In genomic region chr17:15804008-15804812, GRCm38 (mm10) we compare ENCODE assay signal across 10 mouse cellular contexts. TPM values are rescaled to one million over a fixed set of nuclear protein-coding genes. Genes with fewer than 3 reads are reported as not detected.
A peak's percentile ranks its signal among the peaks of the same experiment; 100 is the strongest.
DNase-seq lines count a peak whose midpoint lies in the region; ATAC-seq lines count a peak whose summit lies in the region.
"Had no signal": no experiment of that assay in that cellular context is flagged by ENCODE, and none has a peak within 500 bp of the region (broad histone marks: within the 10 kb centered on the region; RNA-seq: fewer than 3 reads in every experiment).

No protein-coding gene starts in this region.

- peaks cover 19% of the 10 kb centered on the region for H3K36me3 ChIP-seq in midbrain, embryonic 12.5 days
- H3K36me3 ChIP-seq in midbrain, embryonic 10.5 days = peaks cover 32% of the 10 kb centered on the region
- H3K36me3 ChIP-seq in forebrain, embryonic 16.5 days (ENCODE audit: control insufficient read depth, insufficient read depth) = peaks cover 15% of the 10 kb centered on the region

- no peak overlapping the region for H3K4me3 ChIP-seq in midbrain, embryonic 12.5 days
- no peak overlapping the region for H3K4me3 ChIP-seq in midbrain, embryonic 10.5 days
- no peak overlapping the region for H3K4me3 ChIP-seq in forebrain, embryonic 16.5 days (replicated peaks; ENCODE audit: low read length)
- H3K4me3 ChIP-seq: heart, embryonic 15.5 days; neural tube, embryonic 12.5 days had no signal

- H3K9me3 ChIP-seq in midbrain, embryonic 12.5 days = no peaks in the 10 kb centered on the region
- no peaks in the 10 kb centered on the region for H3K9me3 ChIP-seq in midbrain, embryonic 10.5 days (replicated peaks)
- H3K9me3 ChIP-seq in forebrain, embryonic 16.5 days (ENCODE audit: control insufficient read depth, low read length) = no peaks in the 10 kb centered on the region
- H3K9me3 ChIP-seq: heart, embryonic 15.5 days; neural tube, embryonic 12.5 days had no signal

- H3K4me1 ChIP-seq in midbrain, embryonic 12.5 days = peaks cover 18% of the 10 kb centered on the region
- H3K4me1 ChIP-seq in midbrain, embryonic 10.5 days = peaks cover 22% of the 10 kb centered on the region
- peaks cover 14% of the 10 kb centered on the region for H3K4me1 ChIP-seq in forebrain, embryonic 16.5 days (replicated peaks; ENCODE audit: control insufficient read depth, insufficient read depth, low read length)

- WGBS in midbrain, embryonic 12.5 days = 56% methylated on average over 15 of the region's 15 CpGs
- WGBS in midbrain, embryonic 10.5 days = 56% methylated on average over 15 of the region's 15 CpGs
- 50% methylated on average over 15 of the region's 15 CpGs for WGBS in forebrain, embryonic 16.5 days

- H3K27ac ChIP-seq in midbrain, embryonic 12.5 days (replicated peaks) = no peak overlapping the region
- H3K27ac ChIP-seq in midbrain, embryonic 10.5 days (replicated peaks) = no peak overlapping the region
- H3K27ac ChIP-seq in forebrain, embryonic 16.5 days (ENCODE audit: low read length) = no peak overlapping the region
- H3K27ac ChIP-seq: heart, embryonic 15.5 days; neural tube, embryonic 12.5 days had no signal

- H3K27me3 ChIP-seq in midbrain, embryonic 12.5 days = no peaks in the 10 kb centered on the region
- no peaks in the 10 kb centered on the region for H3K27me3 ChIP-seq in midbrain, embryonic 10.5 days (ENCODE audit: low read depth, poor library complexity, severe bottlenecking)
- H3K27me3 ChIP-seq in forebrain, embryonic 16.5 days (replicated peaks; ENCODE audit: control insufficient read depth, insufficient read depth, low read length) = no peaks in the 10 kb centered on the region
- H3K27me3 ChIP-seq: heart, embryonic 15.5 days; neural tube, embryonic 12.5 days had no signal

- peak; percentile 61 for DNase-seq in embryo, embryonic 10.5 days (ENCODE audit: low spot score)
- DNase-seq in embryo, embryonic 11 days = no peak
- DNase-seq in midbrain, embryonic 10.5 days (ENCODE audit: low spot score) = no peak
- DNase-seq in lung, postnatal 36 days = peak; percentile 53
- DNase-seq in Muller cell, postnatal 12 days (ENCODE audit: inconsistent ontology term) = no peak
- no peak for DNase-seq in right cerebral cortex, postnatal 36 days (ENCODE audit: low spot score in 2 of 2)

- peak; percentile 43; the same call in 1 of the 2 replicates for ATAC-seq in midbrain, embryonic 12.5 days (ENCODE audit: low FRiP score, low read depth)
- peak; percentile 49 for ATAC-seq in forebrain, embryonic 16.5 days

- no peak overlapping the region for H3K4me2 ChIP-seq in midbrain, embryonic 12.5 days (replicated peaks)
- H3K4me2 ChIP-seq in forebrain, embryonic 16.5 days (ENCODE audit: low read length) = no peak overlapping the region
- H3K4me2 ChIP-seq: heart, embryonic 15.5 days; neural tube, embryonic 12.5 days had no signal

- no peak overlapping the region for H3K9ac ChIP-seq in midbrain, embryonic 12.5 days (replicated peaks)
- H3K9ac ChIP-seq in forebrain, embryonic 16.5 days (replicated peaks; ENCODE audit: low read depth, low read length) = no peak overlapping the region
- H3K9ac ChIP-seq: heart, embryonic 15.5 days; neural tube, embryonic 12.5 days had no signal

RNA-seq across cellular contexts. Expression of gene Rgmb, which starts 26.6 kb away (rescaled TPM):
- 101 and 124 TPM in 2 replicates for polyA plus RNA-seq in midbrain, embryonic 12.5 days (2016; fragmentation: Nextera tagmentation; extraction: Ambion mirVana)
- 27.6 and 43.0 TPM in 2 replicates for polyA plus RNA-seq in midbrain, embryonic 10.5 days (2016; fragmentation: Nextera tagmentation; extraction: Ambion mirVana)
- polyA plus RNA-seq in forebrain, embryonic 16.5 days (2015; fragmentation: Nextera tagmentation; extraction: Ambion mirVana) = 43.0 and 48.7 TPM in 2 replicates

Comparison
In these comparisons a context has a peak if more than half of its experiments do, and no peak if none do; other contexts are left out.
1. DNase-seq: peak in embryo, embryonic 10.5 days (single experiment) and lung, postnatal 36 days (single experiment); none in embryo, embryonic 11 days (single experiment), midbrain, embryonic 10.5 days (single experiment), Muller cell, postnatal 12 days (single experiment) and right cerebral cortex, postnatal 36 days (0 of 2).